Mouse (Mus musculus) thymus, postnatal 36 days (tissue): ENCODE results near the gene Lexm.

Experiments used
- DNase-seq, 2 experiments: peaks; one replicate each; pipeline ENCODE4 v3.0.0; 2022; ENCODE audit warnings: mixed read lengths in 2 of 2

Gene Lexm

DNA sequence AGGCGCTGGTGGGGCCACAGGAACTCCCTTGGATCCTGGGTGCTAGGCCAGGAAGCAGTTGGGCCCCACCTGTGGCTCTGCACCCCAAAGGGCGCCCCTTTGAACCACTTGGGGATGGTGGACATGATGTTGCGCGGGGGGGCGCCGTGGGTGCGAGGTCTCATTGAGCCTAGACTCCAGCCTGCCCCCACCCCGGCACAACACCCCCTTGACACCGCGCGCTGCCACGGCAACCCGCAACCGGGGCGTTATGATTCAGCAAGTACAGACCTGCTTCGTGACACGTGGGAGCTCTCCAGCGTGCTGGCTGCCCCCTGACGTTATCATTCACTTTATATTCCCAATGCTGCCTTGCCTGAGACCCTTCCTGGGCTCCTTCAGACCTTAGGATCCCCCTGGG is at the start of gene Lexm:
TSS of gene Lexm (minus strand) at position 186 of the 400 bp plus-strand sequence.
- DNase-seq: peak in 1 of 2 experiments; percentile 34

GRCm38 (mm10) chr4:106666546-106666945 is 49.5 kb upstream of the Lexm start:
- no peak for DNase-seq

GRCm38 (mm10) chr4:106665673-106666072 is 48.6 kb upstream of the Lexm start:
- no peak for DNase-seq

DNA sequence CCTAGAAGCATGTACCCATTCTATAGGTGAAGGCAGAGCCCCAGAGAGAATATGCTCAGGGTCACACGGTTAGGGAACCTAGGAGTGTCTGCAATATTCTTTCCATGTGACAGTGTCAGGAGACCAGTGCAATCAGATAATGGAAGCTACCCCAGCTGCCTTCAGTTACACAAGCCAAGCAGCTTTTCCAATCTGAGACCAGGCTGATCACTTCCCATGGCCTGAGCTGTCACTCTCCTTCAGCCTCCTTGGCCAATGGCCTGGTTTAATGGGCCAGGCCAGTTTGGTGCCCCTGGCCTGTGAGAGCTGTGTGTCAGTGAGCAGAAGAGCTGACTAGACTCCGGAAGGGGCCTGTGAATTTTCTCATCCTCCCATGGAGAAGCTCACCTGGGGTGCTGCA is 48.2 kb upstream of the Lexm start:
- no peak for DNase-seq

DNA sequence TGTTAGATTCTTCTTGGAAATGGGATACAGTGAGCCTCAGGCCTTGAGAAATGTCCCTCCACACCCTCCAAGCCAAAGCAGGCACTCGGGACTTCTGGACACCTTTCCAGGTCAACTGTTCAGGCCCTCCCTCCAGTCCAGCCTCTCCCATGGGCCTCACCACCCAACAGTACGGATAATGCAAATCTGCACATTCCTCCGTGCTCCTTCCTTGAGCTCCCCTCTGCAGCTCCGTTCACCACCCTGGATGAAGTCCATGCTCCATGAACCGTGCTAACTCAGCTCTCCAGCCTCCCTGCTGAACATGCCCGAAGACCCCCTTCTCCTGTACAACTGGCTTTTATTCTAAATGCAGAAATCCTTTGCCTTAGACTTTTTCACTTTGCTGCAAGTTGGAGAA is 47.7 kb upstream of the Lexm start:
- no peak for DNase-seq

DNA sequence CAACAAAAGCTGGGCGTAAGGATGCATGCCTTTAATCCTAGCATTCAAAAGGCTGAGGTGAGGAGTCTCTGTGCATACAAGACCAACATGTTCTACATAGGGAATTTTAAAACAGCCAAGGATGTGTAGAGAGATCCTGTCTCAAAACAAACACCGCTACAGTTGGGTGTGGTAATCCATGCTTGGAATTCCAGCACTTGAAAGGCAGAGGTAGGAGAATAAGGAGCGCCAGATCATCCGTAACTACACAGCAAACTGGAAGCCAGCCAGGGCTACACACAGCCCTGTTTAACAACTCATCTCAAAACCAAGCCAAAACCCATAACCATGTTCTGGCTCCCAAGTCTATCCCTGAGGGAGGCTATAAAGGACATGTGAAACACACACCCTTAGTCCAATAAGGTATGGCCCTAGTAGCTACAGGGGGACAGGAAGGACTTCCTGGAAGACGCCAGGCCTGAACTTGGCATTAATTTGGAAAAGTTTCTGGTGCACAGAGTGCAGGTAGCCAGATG is 47.0 kb upstream of the Lexm start:
- no peak for DNase-seq

GRCm38 (mm10) chr4:106655681-106656080 is 38.6 kb upstream of the Lexm start:
- no peak for DNase-seq

- DNase-seq: no peak
Observed at GRCm38 (mm10) chr4:106653051-106653450, 36.0 kb upstream of the Lexm start.

GRCm38 (mm10) chr4:106652546-106652945 is 35.5 kb upstream of the Lexm start:
- DNase-seq: no peak

DNA sequence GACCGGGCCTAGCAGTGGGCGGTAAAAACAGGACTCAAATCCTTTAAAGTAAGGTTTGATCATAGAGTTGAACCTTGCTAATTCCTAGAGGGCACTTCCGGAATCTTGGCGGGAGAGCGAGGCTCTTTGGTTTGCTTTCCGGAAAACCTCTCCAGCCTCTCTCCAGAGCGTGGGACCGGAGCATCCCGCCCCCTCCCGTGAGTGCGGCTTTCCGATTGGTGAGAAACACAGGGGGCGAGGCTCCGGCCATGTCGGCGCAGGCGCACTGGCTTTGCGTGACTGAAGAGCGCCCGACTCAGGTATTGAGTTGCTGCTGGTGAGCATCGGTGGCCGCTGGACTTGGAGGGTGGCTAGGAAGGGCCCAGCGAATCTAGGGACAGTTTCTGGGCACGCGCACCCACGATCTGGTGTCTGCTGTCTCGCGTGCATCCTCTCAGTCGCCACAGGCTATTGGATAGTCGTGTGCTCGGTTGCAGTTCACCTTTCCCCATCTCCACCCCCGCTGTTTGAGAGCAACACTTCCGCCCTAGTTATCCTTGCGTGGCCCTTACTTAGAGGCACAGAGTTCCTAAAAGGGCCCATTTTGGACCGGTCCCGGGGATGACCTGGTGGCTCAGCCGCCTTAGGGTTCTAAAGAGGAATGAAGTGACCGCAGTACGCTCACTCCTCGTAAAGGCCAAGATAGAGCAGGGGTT is 33.9 kb upstream of the Lexm start, which contains the start of gene Pars2:
TSS of gene Pars2 (plus strand) at position 237 of the 695 bp plus-strand sequence.
- DNase-seq: peak; percentile 98

DNA sequence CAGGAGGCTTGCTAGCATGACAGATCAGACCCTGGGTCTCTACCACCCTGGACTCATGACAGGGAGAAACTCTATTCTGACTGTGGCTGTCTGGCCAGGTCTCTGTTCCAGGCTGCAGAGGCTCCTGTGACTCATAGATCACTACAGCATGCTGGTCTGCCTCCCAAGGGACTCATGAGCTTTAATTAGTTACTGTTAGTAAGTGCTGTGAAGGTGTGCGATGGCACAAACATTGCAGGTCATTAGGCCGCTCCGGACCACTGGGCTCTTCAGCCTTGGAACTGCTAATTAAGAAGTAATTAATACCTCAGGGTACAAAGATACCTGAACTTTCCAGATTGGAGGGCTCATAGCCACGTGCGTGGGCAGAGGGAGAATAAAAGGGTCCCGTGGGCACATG is 30.1 kb upstream of the Lexm start:
- DNase-seq: no peak

GRCm38 (mm10) chr4:106645797-106646196 is 28.8 kb upstream of the Lexm start:
- no peak for DNase-seq

- DNase-seq: no peak
Observed at GRCm38 (mm10) chr4:106644218-106644610, 27.2 kb upstream of the Lexm start.

- DNase-seq: no peak
Observed at GRCm38 (mm10) chr4:106643483-106644217, 26.6 kb upstream of the Lexm start.

DNA sequence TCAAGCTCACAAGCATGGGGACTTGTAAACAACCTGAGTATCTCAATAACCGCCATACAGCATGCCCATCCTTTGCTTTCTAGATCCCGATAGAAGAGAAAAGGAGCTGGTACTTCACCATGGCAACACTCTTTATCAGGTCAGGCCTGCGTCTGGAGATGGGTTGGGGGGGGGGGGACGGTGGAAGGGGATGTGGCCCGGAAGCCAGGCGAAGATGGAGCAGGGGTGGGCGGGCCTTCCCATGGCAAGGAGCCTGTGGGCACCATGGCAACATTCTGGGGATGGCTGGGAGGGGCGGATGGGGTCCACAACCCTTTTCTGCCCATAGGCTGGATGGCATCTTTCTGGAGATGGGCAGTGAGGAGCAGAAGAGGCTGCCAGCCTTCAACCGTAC is 17.0 kb upstream of the Lexm start:
- no peak for DNase-seq

- no peak for DNase-seq
Observed at GRCm38 (mm10) chr4:106633281-106634085, 16.4 kb upstream of the Lexm start.

GRCm38 (mm10) chr4:106632313-106632712 is 15.3 kb upstream of the Lexm start:
- no peak for DNase-seq

DNA sequence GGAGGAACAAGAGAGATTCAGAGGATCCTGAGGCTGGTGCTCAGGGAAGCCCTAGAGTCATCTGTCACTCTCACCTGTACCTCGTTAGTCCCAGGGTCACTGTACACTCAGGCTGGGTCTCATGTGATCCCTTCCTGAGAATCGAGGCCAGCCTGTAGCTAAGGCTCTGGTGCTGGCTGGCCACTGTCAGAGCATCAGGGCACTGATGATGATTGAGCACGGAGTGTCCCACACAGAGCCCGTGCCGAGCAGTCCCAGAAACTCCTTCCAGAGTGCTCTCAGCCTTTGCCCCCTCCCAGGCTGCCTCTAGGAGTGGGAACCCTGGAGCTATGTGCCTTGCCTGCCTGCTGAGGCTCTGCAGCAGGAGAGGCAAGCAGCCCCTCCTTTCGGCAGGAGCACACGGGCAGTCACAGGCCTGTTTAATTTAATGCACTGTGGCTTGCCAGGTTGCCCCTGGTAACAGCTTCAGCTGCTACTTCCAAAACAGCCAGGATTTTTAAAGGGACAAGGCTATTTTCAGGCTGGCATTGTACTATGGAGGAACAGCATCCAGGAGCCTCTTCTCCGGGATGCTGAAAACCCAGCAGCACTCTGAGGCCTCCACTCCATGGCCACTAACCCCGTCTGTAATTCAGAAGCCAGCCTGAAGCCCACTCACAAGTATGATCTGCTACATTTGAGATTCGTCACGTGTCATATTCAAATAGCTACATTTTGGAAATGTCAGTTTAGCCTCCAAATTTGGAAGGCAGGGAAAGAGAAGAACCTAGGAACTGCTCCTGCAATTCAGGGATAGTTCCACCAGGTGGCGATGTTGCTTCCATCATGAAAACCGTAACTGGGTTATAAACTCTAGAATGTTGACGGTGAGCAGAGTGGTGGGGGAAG is 13.5 kb upstream of the Lexm start:
- DNase-seq: peak; percentile 33 to 53

- no peak for DNase-seq
Observed at GRCm38 (mm10) chr4:106629374-106629773, 12.3 kb upstream of the Lexm start.

DNA sequence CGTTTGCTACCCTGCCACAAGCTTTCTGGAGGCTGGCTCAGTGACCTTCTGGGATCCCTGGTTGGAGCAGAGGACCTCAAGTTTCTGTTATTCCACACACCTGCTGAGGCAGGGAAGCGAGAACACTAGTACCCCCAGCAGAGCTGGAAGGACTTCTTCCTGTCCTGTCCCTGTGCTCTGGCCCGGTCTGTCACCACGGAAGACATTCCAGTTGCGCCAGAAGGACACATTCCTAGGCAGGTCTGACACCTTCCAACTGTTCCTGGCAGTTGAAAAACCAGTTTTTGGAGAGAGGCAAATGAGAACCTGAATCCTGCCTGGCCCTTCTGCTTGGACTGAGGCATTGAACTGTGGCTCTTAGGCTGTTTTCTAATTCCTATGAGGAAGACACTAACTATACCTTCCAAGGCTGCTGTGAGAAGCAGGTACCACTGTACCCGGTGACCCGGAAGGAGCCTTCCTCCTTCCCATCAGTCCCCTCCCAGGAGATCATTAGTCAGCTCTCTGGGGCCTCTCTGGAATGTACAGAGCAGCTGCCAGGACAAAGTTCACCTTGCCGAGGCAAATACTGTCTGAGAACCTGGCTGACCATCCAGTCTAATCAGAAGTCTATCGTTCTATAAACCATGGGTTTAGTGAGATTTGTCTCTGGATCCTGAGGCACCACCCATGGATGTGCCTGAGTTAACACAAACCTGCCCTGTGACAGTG is 11.8 kb upstream of the Lexm start:
- DNase-seq: no peak

DNA sequence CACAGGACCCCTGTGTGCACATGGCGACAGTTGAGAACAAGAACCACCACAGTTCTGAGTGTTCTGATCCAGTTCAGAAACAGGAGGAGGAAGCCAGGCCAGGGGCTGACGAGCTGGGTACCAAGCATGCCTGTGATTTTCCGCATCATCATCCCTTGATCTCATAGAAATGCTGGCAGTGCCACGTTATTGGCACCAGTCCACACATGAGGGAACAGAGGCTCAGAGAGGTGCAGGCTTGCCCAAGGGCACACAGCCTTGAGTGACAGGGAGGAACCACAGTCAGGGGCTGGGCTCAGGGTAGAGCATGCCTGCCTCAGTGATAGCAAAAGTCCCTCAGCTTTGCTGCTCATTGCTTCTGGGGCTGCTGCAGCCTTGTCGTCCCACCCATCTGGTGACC is 10.8 kb upstream of the Lexm start:
- DNase-seq: no peak

- no peak for DNase-seq
Observed at GRCm38 (mm10) chr4:106624271-106624670, 7.2 kb upstream of the Lexm start.
